Mouse (Mus musculus): ENCODE measurements at regions not wholly inside any gene's neighbourhood (a gene's known extent, or its start where the extent isn't known, plus 50 kb on each side); places are given as distances from the start of the nearest gene placed in this dataset.

- peak; percentile 35 for DNase-seq
Observed at GRCm38 (mm10) chr10:17385181-17385580, 337.8 kb upstream of the Cited2 start.

DNA sequence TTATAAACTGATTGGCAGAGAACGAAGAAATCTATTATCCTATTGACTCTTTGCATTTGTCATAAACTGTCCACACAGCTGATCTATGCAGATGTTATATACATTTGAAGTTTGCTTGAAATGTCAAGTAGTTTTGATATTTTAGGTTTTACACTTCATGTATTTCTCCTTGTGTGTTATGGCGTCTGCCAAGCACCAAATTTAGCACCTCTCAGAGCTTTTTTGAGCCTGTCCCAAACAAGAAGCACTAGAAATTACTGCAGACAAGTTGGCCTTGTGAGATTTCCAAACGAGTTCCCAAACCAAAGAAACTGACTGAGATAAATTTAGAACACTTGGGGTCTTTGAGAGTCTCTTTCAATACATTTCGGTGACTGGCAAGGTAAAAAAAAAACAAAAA, 335.7 kb upstream of the Cited2 start:
- no peak for DNase-seq

GRCm38 (mm10) chr10:17395495-17396224, 327.4 kb upstream of the Cited2 start:
- DNase-seq = no peak

DNA sequence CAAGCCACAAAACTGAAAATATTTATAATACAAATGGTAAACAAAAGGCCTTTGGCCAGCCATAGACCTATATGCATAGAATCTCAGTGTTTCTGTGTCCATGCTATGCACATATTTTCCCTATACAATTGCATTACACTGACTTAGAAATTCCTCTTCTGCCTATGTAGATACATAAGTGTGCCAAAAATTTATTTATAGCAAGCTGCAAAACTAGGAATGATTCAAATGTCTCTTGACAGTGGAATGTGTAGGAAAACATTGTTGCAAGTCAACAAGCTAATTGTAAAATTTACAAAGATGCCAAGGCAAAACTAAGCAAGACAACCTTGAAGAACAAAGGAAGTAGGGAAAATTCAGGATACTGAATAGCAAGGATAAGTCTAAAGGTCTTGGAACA, 319.1 kb upstream of the Cited2 start:
- DNase-seq = no peak

GRCm38 (mm10) chr10:17407854-17408606, 315.0 kb upstream of the Cited2 start:
- DNase-seq = no peak

DNA sequence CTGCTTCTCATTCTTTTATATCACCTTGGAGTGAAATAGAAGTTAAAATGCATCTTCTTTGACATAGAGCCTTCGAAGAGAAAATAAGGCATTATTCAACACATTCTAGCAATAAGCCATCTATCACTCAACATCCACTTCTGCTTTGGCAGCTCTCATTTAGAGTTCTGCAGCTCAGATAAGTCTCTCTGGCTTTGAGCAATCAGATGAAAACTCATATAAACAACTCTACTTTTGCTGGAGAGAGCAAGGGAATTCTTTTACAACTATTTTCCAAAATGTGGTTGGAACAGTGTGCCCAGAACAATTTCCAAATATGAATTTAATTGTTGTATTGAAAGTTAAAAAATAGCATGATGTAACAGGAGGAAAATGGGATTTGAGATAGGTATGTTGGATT, 314.2 kb upstream of the Cited2 start:
- DNase-seq = no peak

DNA sequence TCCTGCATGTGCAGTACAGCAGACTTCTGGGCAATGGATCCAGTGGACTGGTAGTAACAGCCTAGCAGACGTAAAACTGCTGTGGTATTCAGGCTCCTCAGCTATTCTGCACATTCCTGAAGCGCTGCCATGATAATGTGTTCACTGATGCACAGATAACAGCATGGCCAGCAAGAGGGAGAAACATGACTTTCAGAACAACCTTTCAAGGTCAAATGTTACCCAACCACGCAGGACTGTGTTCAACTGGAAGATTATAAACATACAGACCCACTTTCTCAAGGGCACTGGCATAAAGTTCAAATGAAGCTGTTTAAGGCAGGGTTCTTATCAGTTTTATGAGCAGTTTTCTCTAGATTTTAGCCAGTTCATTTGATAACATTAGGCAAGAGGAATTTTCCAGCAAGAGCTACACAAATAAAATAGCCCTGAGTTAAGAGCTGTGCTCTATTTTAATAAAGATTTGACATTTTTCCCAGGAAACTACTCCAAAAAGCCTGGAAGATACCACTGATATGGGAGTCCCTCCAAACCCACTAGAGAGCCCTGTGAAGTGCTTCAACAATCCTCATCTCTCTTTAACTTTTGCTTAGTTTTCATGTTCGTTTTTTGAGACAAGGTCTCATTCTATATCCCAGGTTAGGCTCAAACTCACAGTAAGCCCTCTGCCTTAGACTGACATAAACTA, 311.6 kb upstream of the Cited2 start:
- DNase-seq = peak; percentile 14

DNA sequence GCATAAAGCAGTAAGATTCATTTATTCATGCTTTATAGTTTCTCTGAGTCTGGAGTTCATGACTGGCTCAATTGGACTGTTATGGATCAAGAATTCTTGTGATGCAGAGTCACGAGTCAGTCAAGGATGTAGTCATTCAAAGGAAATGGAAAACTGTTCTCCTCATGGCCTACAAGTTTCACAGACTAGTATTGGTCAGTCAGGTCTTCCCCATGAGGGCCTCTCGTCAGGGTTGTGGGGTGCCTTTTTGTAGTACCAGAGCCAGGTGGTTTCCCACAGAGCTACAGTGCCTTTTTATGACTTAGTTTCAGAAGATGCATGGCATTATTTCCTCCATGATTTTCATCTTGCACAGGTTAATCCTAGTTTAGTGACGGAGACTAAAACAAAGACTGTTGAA, 307.9 kb upstream of the Cited2 start:
- no peak for DNase-seq

GRCm38 (mm10) chr10:17416121-17416520, 306.9 kb upstream of the Cited2 start:
- no peak for DNase-seq

DNA sequence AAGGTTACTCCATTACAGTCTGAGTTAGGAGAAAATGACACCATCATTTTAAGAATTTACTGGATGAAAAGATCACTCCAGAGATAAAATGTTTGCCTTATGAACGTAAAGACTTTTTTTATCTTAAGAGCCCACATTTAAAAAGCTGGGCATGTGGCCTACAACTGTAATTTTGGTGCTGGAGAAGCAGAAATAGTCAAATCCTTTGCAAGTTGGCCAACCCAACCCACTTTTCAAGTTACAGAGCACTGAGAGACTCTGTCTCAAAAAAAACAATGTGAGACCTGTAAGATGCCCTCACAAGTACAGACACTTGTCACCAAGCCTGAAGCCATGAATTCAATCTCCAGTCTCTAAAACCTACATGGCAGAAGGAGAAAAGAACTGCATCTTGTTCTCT, 305.6 kb upstream of the Cited2 start:
- DNase-seq = no peak

- no peak for DNase-seq
Observed at GRCm38 (mm10) chr10:17418227-17418685, 304.8 kb upstream of the Cited2 start.

GRCm38 (mm10) chr10:17423584-17424278, 299.3 kb upstream of the Cited2 start:
- DNase-seq = no peak

DNA sequence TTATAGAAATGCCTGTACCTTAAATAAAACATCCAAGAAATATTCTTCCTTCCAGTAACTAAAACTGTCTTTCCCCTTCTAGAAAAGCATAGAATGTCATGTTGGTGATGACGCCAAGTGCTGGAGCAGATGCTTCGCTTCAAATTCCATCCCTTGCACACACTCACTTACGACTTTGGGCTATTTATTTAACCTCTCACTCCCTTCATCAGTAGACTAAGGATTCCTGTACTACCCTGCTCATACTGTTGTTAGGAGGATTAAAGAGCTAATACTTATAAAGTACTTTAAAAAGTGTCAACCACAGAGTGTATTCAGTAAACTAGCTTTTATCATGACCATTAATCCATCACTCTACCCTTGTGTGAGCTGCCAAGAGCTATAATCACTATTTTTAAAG, 296.8 kb upstream of the Cited2 start:
- no peak for DNase-seq

- DNase-seq = no peak
Observed at GRCm38 (mm10) chr10:17427316-17427715, 295.7 kb upstream of the Cited2 start.

DNA sequence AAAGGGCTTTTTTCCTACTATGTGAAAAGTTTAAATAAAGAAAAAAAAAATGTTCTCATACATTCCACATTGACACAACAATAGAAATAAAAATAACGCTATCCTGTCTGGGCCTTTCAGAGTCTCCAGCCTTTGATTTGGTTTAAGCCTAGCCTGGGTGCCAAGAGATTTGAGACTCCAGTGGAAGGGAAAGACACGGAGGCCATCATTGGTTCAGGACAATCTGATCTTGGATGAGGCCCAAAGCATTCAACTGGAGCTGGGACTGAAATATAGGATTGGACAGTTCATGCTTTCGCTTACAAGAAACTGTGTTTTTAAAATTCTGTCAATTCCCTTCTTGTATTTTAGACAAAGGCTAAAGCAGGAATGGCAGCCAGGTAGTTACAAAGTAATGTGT, 294.7 kb upstream of the Cited2 start:
- no peak for DNase-seq

- no peak for DNase-seq
Observed at GRCm38 (mm10) chr10:17431068-17431467, 291.9 kb upstream of the Cited2 start.

DNA sequence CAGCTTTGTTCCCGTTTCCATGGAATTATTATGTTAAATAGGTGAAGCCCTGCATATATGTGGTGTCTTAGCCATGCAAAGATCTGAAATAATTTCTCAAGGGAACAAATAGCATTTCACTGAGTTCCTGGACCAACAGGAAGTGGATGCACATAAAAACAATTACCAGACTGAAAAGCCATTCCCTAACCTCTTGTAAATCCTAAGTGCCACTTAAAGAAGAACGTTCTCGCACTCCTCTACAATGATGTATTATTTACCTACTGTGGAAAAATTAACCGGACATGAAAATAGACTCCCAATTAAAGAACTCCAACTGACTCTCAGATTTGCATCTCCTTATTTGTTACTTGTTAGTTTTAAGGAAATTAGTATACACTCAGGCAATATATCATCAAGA, 288.9 kb upstream of the Cited2 start:
- DNase-seq = no peak

GRCm38 (mm10) chr10:17450240-17450639, 272.8 kb upstream of the Cited2 start:
- no peak for DNase-seq

DNA sequence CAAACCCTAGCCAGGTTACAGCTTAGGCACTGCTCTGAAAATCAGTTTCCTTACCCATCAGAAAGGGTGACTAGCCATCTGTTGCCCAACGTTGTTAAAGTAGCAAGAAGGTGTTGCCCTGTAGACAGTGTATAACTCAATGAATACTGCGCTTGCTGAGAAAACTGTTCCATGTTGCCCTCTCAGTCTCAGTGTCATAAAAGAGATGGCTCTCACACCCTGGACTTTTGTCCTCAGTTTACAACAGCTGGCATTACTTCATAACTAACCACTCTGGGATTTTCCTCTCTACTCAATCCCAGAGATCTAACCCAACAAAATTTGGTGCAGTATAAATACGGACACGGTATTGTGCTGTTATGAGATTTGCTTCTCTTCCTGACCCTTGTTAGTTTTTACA, 252.1 kb upstream of the Cited2 start:
- DNase-seq = no peak

- peak; percentile 44 for DNase-seq
Observed at GRCm38 (mm10) chr10:17472536-17472935, 250.5 kb upstream of the Cited2 start.

- DNase-seq = no peak
Observed at GRCm38 (mm10) chr10:17475976-17476375, 247.0 kb upstream of the Cited2 start.

- no peak for DNase-seq
Observed at GRCm38 (mm10) chr10:17476720-17477119, 246.3 kb upstream of the Cited2 start.

Data from embryo, embryonic 11 days (tissue).